9 mouse cellular contexts compared by ENCODE assay signal in genomic region chr7:117622769-117623168, GRCm38 (mm10).
DNase-seq lines count a peak whose midpoint lies in the region; ATAC-seq and TF ChIP-seq lines count a peak whose summit lies in the region.
"Had no signal": no experiment of that assay in that cellular context is flagged by ENCODE, and none has a peak within 500 bp of the region (broad histone marks: within the 10 kb centered on the region; RNA-seq: fewer than 3 reads in every experiment).

No protein-coding gene starts in this region.

- peak; percentile 69 for TF ChIP-seq CTCF in stomach, postnatal 0 days (IDR thresholded peaks at IDR 0.05; ENCODE audit: low read depth)

- no peak overlapping the region for H3K9ac ChIP-seq in stomach, postnatal 0 days (ENCODE audit: low read length)
- H3K9ac ChIP-seq: lung, embryonic 15.5 days had no signal

- no peak overlapping the region for H3K27ac ChIP-seq in stomach, postnatal 0 days (replicated peaks)
- H3K27ac ChIP-seq: lung, embryonic 15.5 days had no signal

- H3K4me2 ChIP-seq in stomach, postnatal 0 days (replicated peaks; ENCODE audit: low read depth), result no peak overlapping the region
- H3K4me2 ChIP-seq: lung, embryonic 15.5 days had no signal

- no peak for TF ChIP-seq EP300 in stomach, postnatal 0 days (optimal IDR thresholded peaks at IDR 0.05)

- no peaks in the 10 kb centered on the region for H3K36me3 ChIP-seq in stomach, postnatal 0 days (ENCODE audit: control insufficient read depth, insufficient read depth, low read length)
- H3K36me3 ChIP-seq: lung, embryonic 15.5 days had no signal

- H3K9me3 ChIP-seq in stomach, postnatal 0 days (ENCODE audit: control insufficient read depth, low read length), result no peaks in the 10 kb centered on the region
- H3K9me3 ChIP-seq: lung, embryonic 15.5 days had no signal

- 82% methylated on average over 2 of the region's 2 CpGs for WGBS in stomach, postnatal 0 days

- H3K27me3 ChIP-seq in stomach, postnatal 0 days (ENCODE audit: control insufficient read depth, insufficient read depth, low read length), result no peaks in the 10 kb centered on the region; the same call in 1 of the 2 replicates
- H3K27me3 ChIP-seq: lung, embryonic 15.5 days had no signal

- DNase-seq in kidney, adult 18-20 months, result peak; percentile 41
- DNase-seq in kidney, adult 11 months, result no peak
- DNase-seq in adrenal gland, postnatal 14 days, result peak; percentile 69
- DNase-seq in kidney, postnatal 36 days, result peak; percentile 29 to 80
- DNase-seq in stomach, postnatal 0 days (ENCODE audit: low spot score), result peak; percentile 17
- DNase-seq in layer of hippocampus, adult 9-11 months, result no peak

- peak; percentile 81 for ATAC-seq in CD4-positive, CD25-positive, alpha-beta regulatory T cell, adult 4 months
- ATAC-seq in stomach, postnatal 0 days (ENCODE audit: low FRiP score, low TSS enrichment), result no peak
- no peak for ATAC-seq in frontal cortex, adult (ENCODE audit: low TSS enrichment)

- no peak overlapping the region for H3K4me3 ChIP-seq in stomach, postnatal 0 days (ENCODE audit: low read depth, low read length)
- H3K4me3 ChIP-seq: lung, embryonic 15.5 days had no signal

- H3K4me1 ChIP-seq in stomach, postnatal 0 days (replicated peaks; ENCODE audit: control insufficient read depth, insufficient read depth), result no peaks in the 10 kb centered on the region
- H3K4me1 ChIP-seq: lung, embryonic 15.5 days had no signal

Comparison
In these comparisons a context has a peak if more than half of its experiments do, and no peak if none do; other contexts are left out.
1. DNase-seq: peak in kidney, adult 18-20 months (single experiment), adrenal gland, postnatal 14 days (single experiment), kidney, postnatal 36 days (2 of 2) and stomach, postnatal 0 days (single experiment); none in kidney, adult 11 months (single experiment) and layer of hippocampus, adult 9-11 months (single experiment).